Mouse (Mus musculus) neural tube, embryonic 11.5 days (tissue): ENCODE data around the gene Ing1. TPM values are rescaled to one million over a fixed set of nuclear protein-coding genes. Genes with fewer than 3 reads are reported as not detected.

ENCODE experiments used
- ATAC-seq: fragments of 200-750 bp; cut with Nextera tagmentation; 2 replicates; pipeline ENCODE4 v1.8.0; 2017; ENCODE audit warnings: moderate number of reproducible peaks, mild to moderate bottlenecking, moderate TSS enrichment, moderate library complexity; ENCODE audit not compliant: insufficient read depth, low FRiP score, low TSS enrichment
- DNase-seq: peaks from one replicate; pipeline ENCODE4 v3.0.0-alpha.2; 2015; ENCODE audit warnings: low spot score
- H3K27ac ChIP-seq: fragments of 300-500 bp; sonication (generic); 2 replicates; pipeline ENCODE4 v1.5.1; 2014; ENCODE audit warnings: low read depth, mild to moderate bottlenecking, low read length
- H3K27me3 ChIP-seq: fragments of 300-500 bp; sonication (generic); 2 replicates; pipeline ENCODE4 v1.6.1; 2014; ENCODE audit warnings: mild to moderate bottlenecking, low read length, mixed read lengths; ENCODE audit not compliant: control insufficient read depth, insufficient read depth
- H3K36me3 ChIP-seq: fragments of 300-500 bp; sonication (generic); 2 replicates; pipeline ENCODE4 v1.6.1; 2014; ENCODE audit warnings: mild to moderate bottlenecking, low read length, moderate library complexity, mixed read lengths; ENCODE audit not compliant: control insufficient read depth, insufficient read depth
- H3K4me1 ChIP-seq: fragments of 300-500 bp; sonication (generic); 2 replicates; pipeline ENCODE4 v1.6.1; 2014; ENCODE audit warnings: low read length, mixed read lengths; ENCODE audit not compliant: control insufficient read depth, insufficient read depth
- H3K4me2 ChIP-seq: fragments of 300-500 bp; sonication (generic); 2 replicates; pipeline ENCODE4 v1.6.1; 2014; ENCODE audit warnings: low read depth, mild to moderate bottlenecking, moderate library complexity
- H3K4me3 ChIP-seq: fragments of 300-500 bp; sonication (generic); 2 replicates; pipeline ENCODE4 v1.5.1; 2014; ENCODE audit warnings: low read depth, low read length
- H3K9ac ChIP-seq: fragments of 300-500 bp; sonication (generic); 2 replicates; pipeline ENCODE4 v1.6.1; 2014; ENCODE audit warnings: mild to moderate bottlenecking, low read length
- H3K9me3 ChIP-seq: fragments of 300-500 bp; sonication (generic); 2 replicates; pipeline ENCODE4 v1.6.1; 2016; ENCODE audit warnings: low read length; ENCODE audit not compliant: control insufficient read depth
- WGBS: fragments of 180-500 bp; shearing (Covaris S2); extraction: QIAGEN DNeasy Blood & Tissue Kit; methylation state at CpG from one replicate; pipeline ENCODE4 v1.1.7; 2014; 5-methylcytosine and 5-hydroxymethylcytosine counted together
- polyA plus RNA-seq: library from polyadenylated mRNA; unstranded; fragments of >200 nt; fragmentation: Nextera tagmentation; extraction: Ambion mirVana; gene quantifications from 2 replicates; pipeline ENCODE4 v1.2.1, GENCODE M21; 2014

Gene Ing1
- polyA plus RNA-seq, result 47.7 and 48.6 TPM in 2 replicates

- peak; percentile 98 for DNase-seq
- Histone ChIP-seq H3K27ac (peak within 1 kb of the TSS; percentile 99), H3K4me2 (peak within 1 kb of the TSS; percentile 67), H3K9me3 (no peaks in the 10 kb centered on the region), H3K27me3 (no peaks in the 10 kb centered on the region), H3K36me3 (no peaks in the 10 kb centered on the region), H3K4me1 (peaks cover 7% of the 10 kb centered on the region), H3K9ac (peak within 1 kb of the TSS; percentile 94), H3K4me3 (peak within 1 kb of the TSS; percentile 96)
- peak; percentile 81 for ATAC-seq
- under 1% methylated on average over 47 of the region's 52 CpGs for WGBS
These were observed at the start of gene Ing1 for GRCm38 (mm10) chr8:11554799-11555719. Gene Ing1 (plus strand): TSS chr8:11555571.

GRCm38 (mm10) chr8:11506074-11506473, 49.3 kb upstream of the Ing1 start:
- ATAC-seq, result no peak
- H3K27ac ChIP-seq, result no peak overlapping the region
- 84% methylated on average over 14 of the region's 14 CpGs for WGBS
- no peaks in the 10 kb centered on the region for H3K9me3 ChIP-seq
- no peak overlapping the region for H3K4me3 ChIP-seq
- DNase-seq, result no peak
- H3K9ac ChIP-seq, result no peak overlapping the region
- peaks cover 25% of the 10 kb centered on the region for H3K36me3 ChIP-seq
- no peak overlapping the region for H3K4me2 ChIP-seq
- H3K4me1 ChIP-seq, result no peaks in the 10 kb centered on the region
- H3K27me3 ChIP-seq, result no peaks in the 10 kb centered on the region

- ATAC-seq (no peak), DNase-seq (peak; percentile 54)
- no peaks in the 10 kb centered on the region for H3K9me3 ChIP-seq
- H3K4me2 ChIP-seq, result no peak overlapping the region
- no peak overlapping the region for H3K4me3 ChIP-seq
- peaks cover 25% of the 10 kb centered on the region for H3K36me3 ChIP-seq
- H3K4me1 ChIP-seq, result no peaks in the 10 kb centered on the region
- H3K27me3 ChIP-seq, result no peaks in the 10 kb centered on the region
- H3K9ac ChIP-seq, result no peak overlapping the region
- H3K27ac ChIP-seq, result no peak overlapping the region
- WGBS, result 79% methylated on average over 6 of the region's 6 CpGs
These were observed 48.6 kb upstream of the Ing1 start for GRCm38 (mm10) chr8:11506802-11507201.

- Histone ChIP-seq H3K4me2 (no peak overlapping the region), H3K27ac (no peak overlapping the region), H3K4me3 (no peak overlapping the region), H3K36me3 (peaks cover 27% of the 10 kb centered on the region), H3K4me1 (no peaks in the 10 kb centered on the region), H3K9ac (no peak overlapping the region), H3K27me3 (no peaks in the 10 kb centered on the region), H3K9me3 (no peaks in the 10 kb centered on the region)
- ATAC-seq, result no peak
- no peak for DNase-seq
- 83% methylated on average over 10 of the region's 10 CpGs for WGBS
These were observed 46.5 kb upstream of the Ing1 start for GRCm38 (mm10) chr8:11508880-11509279.

- Histone ChIP-seq H3K4me2 (no peak overlapping the region), H3K27ac (no peak overlapping the region), H3K4me3 (no peak overlapping the region), H3K4me1 (no peaks in the 10 kb centered on the region), H3K27me3 (no peaks in the 10 kb centered on the region), H3K9ac (no peak overlapping the region), H3K36me3 (peaks cover 23% of the 10 kb centered on the region), H3K9me3 (no peaks in the 10 kb centered on the region)
- DNase-seq (no peak), ATAC-seq (no peak)
- WGBS, result 93% methylated on average over 5 of the region's 5 CpGs
These were observed 44.4 kb upstream of the Ing1 start for GRCm38 (mm10) chr8:11510971-11511370.

GRCm38 (mm10) chr8:11512711-11513110, 42.7 kb upstream of the Ing1 start:
- H3K36me3 ChIP-seq, result peaks cover 26% of the 10 kb centered on the region
- no peak for ATAC-seq
- no peaks in the 10 kb centered on the region for H3K4me1 ChIP-seq
- no peak for DNase-seq
- no peaks in the 10 kb centered on the region for H3K9me3 ChIP-seq
- H3K4me2 ChIP-seq, result no peak overlapping the region
- no peak overlapping the region for H3K27ac ChIP-seq
- no peak overlapping the region for H3K9ac ChIP-seq
- WGBS, result 89% methylated on average over 9 of the region's 9 CpGs
- H3K27me3 ChIP-seq, result no peaks in the 10 kb centered on the region
- H3K4me3 ChIP-seq, result no peak overlapping the region

- Histone ChIP-seq H3K4me2 (no peak overlapping the region), H3K9me3 (no peaks in the 10 kb centered on the region), H3K4me1 (no peaks in the 10 kb centered on the region), H3K9ac (no peak overlapping the region), H3K27me3 (no peaks in the 10 kb centered on the region), H3K27ac (no peak overlapping the region), H3K36me3 (peaks cover 26% of the 10 kb centered on the region), H3K4me3 (no peak overlapping the region)
- 89% methylated on average over 5 of the region's 5 CpGs for WGBS
- DNase-seq (no peak), ATAC-seq (no peak)
These were observed 42.1 kb upstream of the Ing1 start for GRCm38 (mm10) chr8:11513247-11513646.

- peaks cover 17% of the 10 kb centered on the region for H3K36me3 ChIP-seq
- H3K9ac ChIP-seq, result no peak overlapping the region
- no peaks in the 10 kb centered on the region for H3K9me3 ChIP-seq
- WGBS, result 96% methylated on average over 9 of the region's 9 CpGs
- H3K27ac ChIP-seq, result no peak overlapping the region
- no peaks in the 10 kb centered on the region for H3K27me3 ChIP-seq
- H3K4me2 ChIP-seq, result no peak overlapping the region
- no peak for DNase-seq
- no peak for ATAC-seq
- H3K4me3 ChIP-seq, result no peak overlapping the region
- H3K4me1 ChIP-seq, result no peaks in the 10 kb centered on the region
These were observed 39.1 kb upstream of the Ing1 start for GRCm38 (mm10) chr8:11516292-11516691.
